ENCODE assay signal across 30 mouse cellular contexts in genomic region chr2:104246851-104247250, GRCm38 (mm10).
"Had no signal": no experiment of that assay in that cellular context is flagged by ENCODE, and none has a peak within 500 bp of the region (broad histone marks: within the 10 kb centered on the region; RNA-seq: fewer than 3 reads in every experiment).

No protein-coding gene starts in this region.

- H3K36me3 ChIP-seq: limb, embryonic 10.5 days; limb, embryonic 12.5 days; limb, embryonic 13.5 days; limb, embryonic 15.5 days; liver, embryonic 12.5 days; liver, embryonic 13.5 days; liver, embryonic 15.5 days; lung, embryonic 15.5 days; midbrain, embryonic 10.5 days; midbrain, embryonic 12.5 days; midbrain, embryonic 13.5 days; midbrain, embryonic 15.5 days had no signal

- H3K27ac ChIP-seq: left cerebral cortex, adult 2 months; limb, embryonic 10.5 days; limb, embryonic 12.5 days; limb, embryonic 13.5 days; limb, embryonic 15.5 days; liver, embryonic 12.5 days; liver, embryonic 13.5 days; liver, embryonic 14.5 days; liver, embryonic 15.5 days; lung, embryonic 15.5 days; macrophage; midbrain, embryonic 10.5 days; midbrain, embryonic 12.5 days; midbrain, embryonic 13.5 days; midbrain, embryonic 15.5 days had no signal

- ATAC-seq: liver, embryonic 12.5 days; liver, postnatal 0 days; lung, postnatal 0 days; midbrain, embryonic 13.5 days; midbrain, embryonic 15.5 days had no signal

- H3K4me2 ChIP-seq: limb, embryonic 12.5 days; limb, embryonic 13.5 days; limb, embryonic 15.5 days; liver, embryonic 11.5 days; liver, embryonic 12.5 days; liver, embryonic 13.5 days; liver, embryonic 15.5 days; lung, embryonic 14.5 days; lung, embryonic 15.5 days; midbrain, embryonic 11.5 days; midbrain, embryonic 12.5 days; midbrain, embryonic 13.5 days; midbrain, embryonic 15.5 days had no signal

- H3K9me3 ChIP-seq: limb, embryonic 10.5 days; limb, embryonic 12.5 days; limb, embryonic 13.5 days; limb, embryonic 15.5 days; liver, embryonic 12.5 days; liver, embryonic 13.5 days; liver, embryonic 15.5 days; lung, embryonic 15.5 days; midbrain, embryonic 10.5 days; midbrain, embryonic 12.5 days; midbrain, embryonic 13.5 days; midbrain, embryonic 15.5 days had no signal

- DNase-seq: left cerebral cortex, postnatal 4 days; liver; liver, embryonic 13.5 days; liver, postnatal 0 days; lung, adult 18-20 months; lung, adult 2 months; lung, embryonic 14.5 days; lung, postnatal 10 days; lung, postnatal 14 days; lung, postnatal 36 days; lung, postnatal 4 days had no signal

- H3K27me3 ChIP-seq: limb, embryonic 12.5 days; limb, embryonic 13.5 days; limb, embryonic 15.5 days; liver, embryonic 12.5 days; liver, embryonic 13.5 days; liver, embryonic 15.5 days; lung, embryonic 15.5 days; midbrain, embryonic 12.5 days; midbrain, embryonic 13.5 days; midbrain, embryonic 15.5 days had no signal

- H3K9ac ChIP-seq: limb, embryonic 12.5 days; limb, embryonic 13.5 days; limb, embryonic 15.5 days; liver, embryonic 12.5 days; liver, embryonic 13.5 days; liver, embryonic 14.5 days; liver, embryonic 15.5 days; liver, postnatal 0 days; lung, embryonic 14.5 days; lung, embryonic 15.5 days; midbrain, embryonic 12.5 days; midbrain, embryonic 13.5 days; midbrain, embryonic 15.5 days had no signal

- H3K4me3 ChIP-seq: left cerebral cortex, adult 2 months; limb, embryonic 10.5 days; limb, embryonic 12.5 days; limb, embryonic 13.5 days; limb, embryonic 15.5 days; liver, embryonic 12.5 days; liver, embryonic 13.5 days; liver, embryonic 15.5 days; lung, embryonic 15.5 days; megakaryocyte, embryonic 14.5 days; midbrain, embryonic 10.5 days; midbrain, embryonic 12.5 days; midbrain, embryonic 13.5 days; midbrain, embryonic 15.5 days; myocyte had no signal

- H3K4me1 ChIP-seq: limb, embryonic 12.5 days; limb, embryonic 13.5 days; limb, embryonic 15.5 days; liver, embryonic 12.5 days; liver, embryonic 13.5 days; liver, embryonic 15.5 days; megakaryocyte, embryonic 14.5 days; midbrain, embryonic 12.5 days; midbrain, embryonic 13.5 days; midbrain, embryonic 15.5 days had no signal
